Mouse (Mus musculus) brown adipose tissue, adult 24 weeks (tissue): Measurements from ENCODE around the gene Kcnj12. TPM values are rescaled to one million over a fixed set of nuclear protein-coding genes. Genes with fewer than 3 reads are reported as not detected.

ENCODE experiments used
- H3K27ac ChIP-seq: fragments of 200-500 bp; replicated peaks from 2 replicates; pipeline ENCODE4 v1.5.1; 2012; ENCODE audit warnings: low read depth, mild to moderate bottlenecking, low read length
- H3K4me1 ChIP-seq: fragments of 200-500 bp; 2 replicates; pipeline ENCODE4 v1.6.1; 2012; ENCODE audit warnings: low read length, mixed read lengths; ENCODE audit not compliant: control insufficient read depth, insufficient read depth, insufficient read length
- H3K4me3 ChIP-seq: fragments of 200-500 bp; 2 replicates; pipeline ENCODE4 v1.5.1; 2012; ENCODE audit warnings: low read depth, mild to moderate bottlenecking, low read length, moderate library complexity; ENCODE audit not compliant: insufficient read depth
- polyA plus RNA-seq: library from polyadenylated mRNA; stranded (reverse); fragments of >200 nt; gene quantifications from 2 replicates; pipeline ENCODE4 v1.2.4, GENCODE M21; 2012; ENCODE audit not compliant: missing spikeins, insufficient read depth, insufficient read length

The Kcnj12 gene
- polyA plus RNA-seq, 1 experiment: not detected

- H3K27ac ChIP-seq: no peak overlapping the region
- H3K4me3 ChIP-seq: no peak overlapping the region
- no peaks in the 10 kb centered on the region for H3K4me1 ChIP-seq
Observed at GRCm38 (mm10) chr11:61102397-61103339, 80.3 kb downstream of the Kcnj12 start.

GRCm38 (mm10) chr11:61104241-61104901, 82.0 kb downstream of the Kcnj12 start:
- Histone ChIP-seq H3K27ac (no peak overlapping the region), H3K4me3 (no peak overlapping the region), H3K4me1 (no peaks in the 10 kb centered on the region)

GRCm38 (mm10) chr11:61108911-61109361, 86.6 kb downstream of the Kcnj12 start:
- Histone ChIP-seq H3K27ac (no peak overlapping the region), H3K4me3 (no peak overlapping the region), H3K4me1 (no peaks in the 10 kb centered on the region)

GRCm38 (mm10) chr11:61109707-61110106, 87.3 kb downstream of the Kcnj12 start:
- no peak overlapping the region for H3K4me3 ChIP-seq
- no peaks in the 10 kb centered on the region for H3K4me1 ChIP-seq
- no peak overlapping the region for H3K27ac ChIP-seq

- no peak overlapping the region for H3K27ac ChIP-seq
- H3K4me3 ChIP-seq: no peak overlapping the region
- no peaks in the 10 kb centered on the region for H3K4me1 ChIP-seq
Observed at GRCm38 (mm10) chr11:61110113-61110512, 87.7 kb downstream of the Kcnj12 start.

- Histone ChIP-seq H3K4me1 (no peaks in the 10 kb centered on the region), H3K4me3 (no peak overlapping the region), H3K27ac (no peak overlapping the region)
Observed at GRCm38 (mm10) chr11:61110928-61111327, 88.6 kb downstream of the Kcnj12 start.

GRCm38 (mm10) chr11:61111472-61111871, 89.1 kb downstream of the Kcnj12 start:
- no peak overlapping the region for H3K27ac ChIP-seq
- no peaks in the 10 kb centered on the region for H3K4me1 ChIP-seq
- no peak overlapping the region for H3K4me3 ChIP-seq

- H3K27ac ChIP-seq: no peak overlapping the region
- no peaks in the 10 kb centered on the region for H3K4me1 ChIP-seq
- no peak overlapping the region for H3K4me3 ChIP-seq
Observed at GRCm38 (mm10) chr11:61112323-61112995, 90.1 kb downstream of the Kcnj12 start.

GRCm38 (mm10) chr11:61116226-61116625, 93.9 kb downstream of the Kcnj12 start:
- no peak overlapping the region for H3K27ac ChIP-seq
- no peaks in the 10 kb centered on the region for H3K4me1 ChIP-seq
- no peak overlapping the region for H3K4me3 ChIP-seq

- Histone ChIP-seq H3K4me3 (no peak overlapping the region), H3K27ac (no peak overlapping the region), H3K4me1 (no peaks in the 10 kb centered on the region)
Observed at GRCm38 (mm10) chr11:61119996-61120583, 97.7 kb downstream of the Kcnj12 start.

Other genes starting within 250 kb of the Kcnj12 start
- 2.2 and 2.6 TPM in 2 replicates for gene Top3a, start 245.2 kb upstream of the Kcnj12 start, polyA plus RNA-seq
- 8.0 and 8.5 TPM in 2 replicates for gene Smcr8, start 245.0 kb upstream of the Kcnj12 start, polyA plus RNA-seq
- 18.0 and 28.1 TPM in 2 replicates for gene Shmt1, start 210.8 kb upstream of the Kcnj12 start, polyA plus RNA-seq
- gene Dhrs7b, start 191.9 kb upstream of the Kcnj12 start, polyA plus RNA-seq: 82.8 and 88.3 TPM in 2 replicates
- gene Tmem11, start 143.3 kb upstream of the Kcnj12 start, polyA plus RNA-seq: 60.2 and 63.5 TPM in 2 replicates
- gene Natd1, start 107.8 kb upstream of the Kcnj12 start, polyA plus RNA-seq: 8.6 and 11.2 TPM in 2 replicates
- 22.9 and 29.5 TPM in 2 replicates for gene Map2k3, start 90.5 kb upstream of the Kcnj12 start, polyA plus RNA-seq
- gene Tnfrsf13b, start 104.2 kb downstream of the Kcnj12 start, polyA plus RNA-seq: 0.87 and 1.2 TPM in 2 replicates
- 16.3 and 31.0 TPM in 2 replicates for gene Usp22, start 152.5 kb downstream of the Kcnj12 start, polyA plus RNA-seq
- gene Aldh3a1, start 185.0 kb downstream of the Kcnj12 start, polyA plus RNA-seq: not detected in 2 replicates
- 25.9 and 29.9 TPM in 2 replicates for gene Aldh3a2, start 244.9 kb downstream of the Kcnj12 start, polyA plus RNA-seq